Mouse (Mus musculus) left cerebral cortex, postnatal 10 days (tissue): Measurements from ENCODE around the gene Tspan9. TPM values are rescaled to one million over a fixed set of nuclear protein-coding genes. Genes with fewer than 3 reads are reported as not detected.
A peak's percentile ranks its signal among the peaks of the same experiment; 100 is the strongest.

Experiments
- DNase-seq, 2 experiments: peaks; one replicate each; pipeline ENCODE4 v3.0.0; 2021 to 2022; ENCODE audit warnings: low spot score in 2 of 2, mixed read lengths in 1 of 2; ENCODE audit errors: extremely low spot score in 1 of 2
- intact Hi-C: fragments of 180-260 bp; cut with DNase I; formaldehyde crosslinking; loops from one replicate; pipeline ENCODE4 v1.15.1; 2025
- total RNA-seq, 2 experiments: library from RNA; stranded (reverse); gene quantifications; 2 replicates each; pipeline ENCODE4 v1.2.3; 2021

Tspan9 gene
- total RNA-seq, 2 experiments from 2014 or later = 84.7 to 89.1 TPM

DNA sequence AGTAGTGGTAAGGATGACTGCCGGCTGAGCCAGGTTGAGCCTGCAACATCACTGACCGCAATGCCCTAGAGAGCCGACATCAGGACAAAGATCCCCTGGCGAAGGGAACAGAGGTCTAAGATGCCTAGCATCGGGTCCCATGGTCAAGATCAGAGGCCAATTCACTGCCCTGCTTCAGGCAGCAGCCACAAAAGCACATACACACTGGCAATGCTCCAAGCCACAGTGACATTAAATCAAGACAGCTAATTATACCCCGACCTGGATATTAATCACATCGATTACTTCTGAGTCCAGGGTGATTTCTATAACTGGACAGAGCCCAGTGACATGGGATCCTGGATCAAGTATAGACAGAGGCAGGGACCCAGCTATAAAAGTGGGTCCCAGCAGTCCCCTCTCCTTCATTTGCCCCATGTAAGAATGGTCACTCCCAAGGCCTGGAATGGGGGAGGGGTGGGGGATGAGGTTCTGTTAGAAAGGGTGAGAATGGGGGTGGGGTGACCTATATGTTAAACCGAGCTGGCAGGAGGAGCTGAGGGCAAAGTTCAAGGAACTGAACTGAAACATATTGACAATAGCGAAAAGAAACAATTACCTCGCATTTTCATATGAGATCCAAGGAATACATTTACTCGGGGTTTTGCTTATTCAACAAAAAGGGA, 162.9 kb downstream of the Tspan9 start:
- intact Hi-C loops = no loop called here
- no peak for DNase-seq

GRCm38 (mm10) chr6:127979831-127980230, 163.6 kb downstream of the Tspan9 start:
- DNase-seq = no peak
- intact Hi-C loops = no loop called here

GRCm38 (mm10) chr6:127978941-127979340, 164.5 kb downstream of the Tspan9 start:
- DNase-seq = no peak
- intact Hi-C loops = no loop called here

- no peak for DNase-seq
- intact Hi-C loops = no loop called here
Measured at GRCm38 (mm10) chr6:127976695-127977094, 166.7 kb downstream of the Tspan9 start.

- intact Hi-C loops = loop anchor here (5.0 kb wide), 1 partner anchor 53 kb away; no protein-coding TSS in a partner anchor
Measured at GRCm38 (mm10) chr6:127974000-127974399, 169.4 kb downstream of the Tspan9 start.

DNA sequence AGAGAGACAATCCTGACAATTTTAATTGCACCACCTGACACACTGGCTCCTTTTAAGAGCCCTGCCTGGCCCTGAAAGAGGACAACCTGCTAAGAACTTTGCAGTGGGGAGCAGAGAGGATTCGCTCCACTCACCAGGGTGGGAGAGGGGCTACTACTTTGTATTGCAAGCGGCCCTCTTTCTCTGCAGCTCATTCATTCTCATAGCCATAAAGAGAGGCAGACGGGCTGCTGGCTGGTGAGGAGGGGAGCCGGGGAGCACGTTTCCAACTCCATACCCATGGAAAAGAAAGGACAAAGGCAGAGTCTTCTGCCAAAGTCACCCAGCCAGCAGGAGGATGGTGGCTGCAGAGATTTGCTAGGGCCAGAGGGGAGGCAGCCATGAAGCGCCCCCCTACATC, 169.8 kb downstream of the Tspan9 start:
- intact Hi-C loops = loop anchor here (5.0 kb wide), 1 partner anchor 54 kb away; no protein-coding TSS in a partner anchor
- no peak for DNase-seq

More at GRCm38 (mm10) chr6:127974000-127974399, 169.4 kb downstream of the Tspan9 start:
- DNase-seq = no peak

DNA sequence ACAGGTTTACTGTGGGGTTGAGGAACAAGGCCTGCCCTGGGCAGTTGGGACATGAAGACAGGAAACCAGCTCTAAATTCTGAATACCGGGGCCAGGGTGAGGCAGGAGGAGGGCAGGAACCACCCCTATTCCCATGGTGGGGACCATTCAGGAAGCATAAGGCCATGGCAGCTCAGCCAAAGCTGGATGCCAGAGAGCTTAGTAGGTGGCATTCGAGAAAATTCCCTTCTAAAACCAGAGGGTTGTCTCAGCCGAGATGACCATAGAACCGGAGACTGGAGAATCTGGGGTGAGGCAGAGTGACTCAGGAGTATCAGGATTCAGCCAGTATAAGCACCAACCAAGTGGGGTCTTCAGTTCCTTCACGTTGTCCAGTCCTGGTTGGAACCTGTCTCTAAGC, 171.5 kb downstream of the Tspan9 start:
- intact Hi-C loops = loop anchor here (2.0 to 5.0 kb wide), 3 partner anchors 55 to 173 kb away; no protein-coding TSS in a partner anchor
- DNase-seq = no peak

DNA sequence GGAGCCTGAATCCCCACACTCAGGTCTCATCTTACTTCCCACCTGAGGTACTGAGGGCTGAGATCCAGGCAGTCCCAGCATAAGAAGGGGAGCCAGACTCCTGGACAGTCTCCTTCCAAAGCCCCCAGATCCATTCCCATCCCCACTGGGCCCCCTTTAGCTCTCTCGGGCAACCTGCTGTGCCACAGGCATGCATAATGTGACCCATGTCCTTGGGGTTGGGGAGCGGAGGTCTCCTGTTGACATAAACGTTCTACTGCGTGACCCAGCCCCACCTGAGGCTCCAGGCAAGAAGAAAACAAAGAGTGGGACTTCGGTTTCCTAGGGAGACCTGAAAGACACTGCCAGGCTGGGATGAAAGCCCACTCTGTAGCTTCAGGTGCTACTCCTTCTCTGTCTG, 172.5 kb downstream of the Tspan9 start:
- intact Hi-C loops = loop anchor here (2.0 to 5.0 kb wide), 3 partner anchors 56 to 174 kb away; no protein-coding TSS in a partner anchor
- no peak for DNase-seq

GRCm38 (mm10) chr6:127970120-127970519, 173.3 kb downstream of the Tspan9 start:
- peak; percentile 72 to 80 for DNase-seq
- intact Hi-C loops = loop anchor here (2.0 to 5.0 kb wide), 3 partner anchors 57 to 175 kb away; no protein-coding TSS in a partner anchor

- no peak for DNase-seq
- intact Hi-C loops = loop anchor here (2.0 to 5.0 kb wide), 3 partner anchors 58 to 175 kb away; no protein-coding TSS in a partner anchor
Measured at GRCm38 (mm10) chr6:127969709-127970108, 173.7 kb downstream of the Tspan9 start.

GRCm38 (mm10) chr6:127965497-127965896, 177.9 kb downstream of the Tspan9 start:
- intact Hi-C loops = no loop called here
- peak in 1 of 2 experiments; percentile 68 for DNase-seq

DNA sequence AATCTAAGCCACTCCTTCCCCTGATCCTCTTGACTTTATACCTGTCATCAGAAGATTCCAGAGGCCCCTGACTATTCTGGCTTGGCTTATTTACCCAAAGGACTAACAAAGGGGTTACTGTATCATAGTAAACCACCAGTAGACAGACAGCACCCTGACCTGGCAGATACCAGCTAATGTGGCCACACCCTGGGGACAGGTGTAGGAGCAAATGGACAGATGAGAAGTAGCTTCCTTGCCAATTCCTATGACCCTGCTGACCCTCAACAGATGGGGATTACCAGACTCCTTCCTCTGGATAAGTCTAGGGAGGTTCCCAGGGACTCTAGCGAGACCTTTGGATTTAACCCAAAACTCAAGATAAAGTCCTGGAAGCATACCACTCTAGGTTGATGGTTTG, 183.2 kb downstream of the Tspan9 start:
- intact Hi-C loops = no loop called here
- no peak for DNase-seq

DNA sequence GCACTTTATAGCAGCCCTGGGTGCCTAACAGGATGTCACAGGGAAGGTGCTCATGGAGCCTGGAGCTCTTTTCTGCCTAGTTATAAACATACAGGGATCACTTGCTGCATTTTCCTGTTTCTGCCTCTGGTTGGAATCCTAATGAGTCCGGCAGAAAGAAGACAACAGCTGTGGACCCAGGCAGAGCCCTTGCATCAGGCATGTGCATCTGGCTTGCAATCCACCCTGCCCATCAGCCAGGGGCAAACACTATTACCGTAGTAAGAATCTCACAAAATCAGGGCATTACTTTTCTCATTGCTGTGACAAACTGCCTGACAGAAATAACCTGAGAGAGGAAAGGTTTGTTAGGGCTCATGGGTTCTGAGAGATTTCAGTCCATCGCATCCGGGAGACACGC, 187.2 kb downstream of the Tspan9 start:
- no peak for DNase-seq
- intact Hi-C loops = no loop called here

DNA sequence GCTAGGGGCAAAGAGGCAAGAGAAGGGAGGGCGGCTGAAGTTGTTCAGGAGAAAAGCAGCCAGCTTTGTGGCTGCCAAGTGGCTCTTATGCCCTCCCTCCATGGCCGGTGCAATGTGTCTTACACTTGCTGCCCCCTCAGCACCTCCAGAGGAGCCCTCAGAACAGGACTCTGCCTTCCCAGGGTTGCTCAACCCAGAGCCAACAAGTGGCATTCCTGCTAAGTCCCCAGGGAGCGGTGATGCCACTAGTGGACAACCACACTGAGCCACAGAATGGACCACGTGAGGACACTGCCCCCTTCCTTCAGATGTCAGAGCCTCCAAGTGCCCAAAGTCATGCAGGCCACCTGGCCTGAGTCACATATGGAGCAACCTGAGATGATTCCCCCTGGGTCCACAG, 190.3 kb downstream of the Tspan9 start:
- DNase-seq = no peak
- intact Hi-C loops = no loop called here

DNA sequence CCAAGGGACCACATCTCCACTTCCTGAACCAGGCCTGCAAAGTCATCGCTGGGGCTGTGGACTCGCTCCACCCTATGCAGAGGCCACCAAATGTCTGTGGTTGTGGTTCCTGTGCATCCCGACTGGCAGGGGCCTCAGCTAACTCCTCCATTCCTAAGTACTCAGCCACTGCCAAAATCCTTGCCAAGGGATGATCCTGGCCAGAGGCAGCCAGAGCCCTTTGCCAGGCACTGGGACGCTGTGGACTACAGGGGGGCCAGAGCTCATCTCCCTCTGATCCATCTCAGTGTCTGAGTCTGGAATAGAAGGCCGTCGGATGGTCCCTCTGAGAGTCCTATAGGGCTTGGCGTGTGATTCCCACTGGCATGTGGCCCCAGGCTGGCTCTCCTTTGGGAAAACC, 193.5 kb downstream of the Tspan9 start:
- intact Hi-C loops = loop anchor here (5.0 kb wide), 1 partner anchor 328 kb away; no protein-coding TSS in a partner anchor
- DNase-seq = no peak

GRCm38 (mm10) chr6:127948656-127949055, 194.7 kb downstream of the Tspan9 start:
- no peak for DNase-seq
- intact Hi-C loops = loop anchor here (5.0 kb wide), 1 partner anchor 326 kb away; no protein-coding TSS in a partner anchor

- DNase-seq = peak; percentile 65 to 72
- intact Hi-C loops = loop anchor here (2.0 to 5.0 kb wide), 2 partner anchors 323 to 405 kb away; no protein-coding TSS in a partner anchor
Measured at GRCm38 (mm10) chr6:127945725-127946124, 197.7 kb downstream of the Tspan9 start.

DNA sequence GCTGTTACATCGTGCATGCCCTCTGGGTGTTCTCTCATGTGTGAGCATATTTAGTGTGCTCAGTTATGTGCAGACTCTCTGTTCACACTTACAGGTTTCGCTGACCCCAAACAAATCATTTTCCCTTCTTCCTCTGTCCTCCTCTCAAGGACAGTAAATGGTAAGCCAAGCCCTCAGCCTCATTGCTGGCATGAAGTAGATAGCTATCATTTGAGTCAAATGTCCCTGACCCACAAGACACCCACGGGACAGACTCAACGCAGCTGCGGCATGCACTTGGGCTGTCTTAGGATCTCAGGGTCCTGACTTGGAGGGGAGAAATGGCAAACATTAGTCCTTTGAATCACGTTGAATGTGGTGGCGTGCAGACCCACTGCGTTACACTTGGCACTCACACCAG, 201.0 kb downstream of the Tspan9 start:
- intact Hi-C loops = no loop called here
- DNase-seq = no peak

- intact Hi-C loops = no loop called here
- DNase-seq = no peak
Measured at GRCm38 (mm10) chr6:127935105-127935504, 208.3 kb downstream of the Tspan9 start.

DNA sequence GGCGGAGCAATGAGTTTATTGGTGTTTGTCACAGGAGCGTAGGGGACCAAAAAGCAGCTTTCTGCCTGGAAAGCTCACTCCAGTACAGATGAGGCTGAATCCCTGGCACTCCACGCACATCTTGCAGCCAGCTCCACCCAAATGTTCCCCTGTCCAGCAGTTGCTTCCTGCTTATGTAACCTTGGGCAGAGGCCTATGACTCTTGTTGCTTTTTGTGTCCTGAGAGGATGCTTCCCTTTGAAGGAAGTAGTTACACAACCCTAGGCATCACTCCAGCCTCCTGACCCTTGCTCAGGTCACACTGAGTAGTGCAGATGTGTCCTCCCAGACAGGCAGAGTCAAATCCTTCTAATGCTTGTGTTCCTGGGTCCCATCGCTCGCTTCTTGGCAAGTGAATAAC, 209.6 kb downstream of the Tspan9 start:
- DNase-seq = no peak
- intact Hi-C loops = no loop called here
